Mouse (Mus musculus): ENCODE measurements around the gene Gm28053. TPM values are rescaled to one million over a fixed set of nuclear protein-coding genes. Genes with fewer than 3 reads are reported as not detected.
A peak's percentile ranks its signal among the peaks of the same experiment; 100 is the strongest.

Gene Gm28053
- polyA plus RNA-seq, 1 experiment from 2014 or later: 0.59 TPM

DNA sequence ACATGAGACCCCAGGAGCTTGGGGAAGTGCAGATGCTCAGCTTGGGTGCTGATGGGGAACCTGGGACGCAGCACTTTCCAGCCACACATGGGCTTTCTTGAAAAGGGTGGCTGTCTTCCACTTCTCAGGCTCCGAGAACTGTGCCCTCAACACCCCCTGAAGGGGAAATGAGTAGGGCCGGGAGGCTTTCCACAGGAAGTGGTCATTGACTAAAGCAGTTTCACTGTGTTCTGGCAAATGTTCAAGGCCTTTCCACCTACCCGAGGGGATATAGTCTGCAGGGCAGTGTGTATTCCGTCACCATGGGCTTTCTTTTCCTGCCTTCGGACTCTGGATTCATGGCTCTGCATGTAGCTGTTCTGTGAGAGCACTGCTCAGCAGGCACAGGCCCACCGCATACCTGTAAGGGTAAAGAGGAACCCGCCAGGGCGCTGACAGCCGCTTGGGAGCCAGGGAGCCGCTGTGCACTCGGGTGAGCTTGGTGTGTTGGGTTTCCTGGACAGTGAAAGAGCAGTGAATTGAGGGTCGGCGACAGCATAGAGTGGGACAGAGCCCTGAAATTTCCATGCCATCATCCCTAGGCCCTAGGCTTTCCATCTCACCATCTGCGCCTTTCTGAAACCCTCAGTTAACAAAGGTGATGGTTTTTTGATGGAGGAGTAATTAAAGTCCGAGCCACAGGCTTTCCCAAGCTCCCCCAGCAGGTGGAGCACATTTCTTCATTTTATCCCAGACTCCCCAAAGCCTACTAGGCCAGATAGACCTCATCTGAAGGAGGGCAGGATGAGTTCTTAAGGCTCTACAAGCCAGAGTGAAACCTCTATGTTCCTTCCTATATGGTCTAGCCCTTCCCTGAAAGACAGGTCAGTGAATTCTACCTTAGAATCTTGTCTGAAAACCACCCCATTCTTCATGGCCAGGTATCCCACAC is 27.8 kb downstream of the Gm28053 start, which contains the start of gene Gimap5:
Gene Gimap5, plus strand, starts transcription at position 239 of the 931 bp plus-strand sequence.
- Histone ChIP-seq H3K9me3 (ENCODE audit: control insufficient read depth, low read length) (no peaks in the 10 kb centered on the region), H3K27ac (replicated peaks) (peak within 1 kb of the TSS; percentile 71), H3K9ac (ENCODE audit: low read length) (no peak within 1 kb of the TSS), H3K4me2 (replicated peaks; ENCODE audit: low read depth) (peak within 1 kb of the TSS; percentile 4; the same call in 1 of the 2 replicates), H3K4me3 (ENCODE audit: low read depth, low read length) (no peak within 1 kb of the TSS), H3K27me3 (ENCODE audit: control insufficient read depth, insufficient read depth, low read length) (no peaks in the 10 kb centered on the region), H3K36me3 (ENCODE audit: control insufficient read depth, insufficient read depth, low read length) (no peaks in the 10 kb centered on the region), H3K4me1 (replicated peaks; ENCODE audit: control insufficient read depth, insufficient read depth) (peaks cover under 1% of the 10 kb centered on the region; the same call in 1 of the 2 replicates)
- no peak for ATAC-seq (ENCODE audit: low FRiP score, low TSS enrichment)
- peak; percentile 55 for DNase-seq (ENCODE audit: low spot score)
- 54% methylated on average over 16 of the region's 16 CpGs for WGBS
- peak; percentile 78 for TF ChIP-seq CTCF (IDR thresholded peaks at IDR 0.05; ENCODE audit: low read depth)
- no peak for TF ChIP-seq EP300 (optimal IDR thresholded peaks at IDR 0.05)

DNA sequence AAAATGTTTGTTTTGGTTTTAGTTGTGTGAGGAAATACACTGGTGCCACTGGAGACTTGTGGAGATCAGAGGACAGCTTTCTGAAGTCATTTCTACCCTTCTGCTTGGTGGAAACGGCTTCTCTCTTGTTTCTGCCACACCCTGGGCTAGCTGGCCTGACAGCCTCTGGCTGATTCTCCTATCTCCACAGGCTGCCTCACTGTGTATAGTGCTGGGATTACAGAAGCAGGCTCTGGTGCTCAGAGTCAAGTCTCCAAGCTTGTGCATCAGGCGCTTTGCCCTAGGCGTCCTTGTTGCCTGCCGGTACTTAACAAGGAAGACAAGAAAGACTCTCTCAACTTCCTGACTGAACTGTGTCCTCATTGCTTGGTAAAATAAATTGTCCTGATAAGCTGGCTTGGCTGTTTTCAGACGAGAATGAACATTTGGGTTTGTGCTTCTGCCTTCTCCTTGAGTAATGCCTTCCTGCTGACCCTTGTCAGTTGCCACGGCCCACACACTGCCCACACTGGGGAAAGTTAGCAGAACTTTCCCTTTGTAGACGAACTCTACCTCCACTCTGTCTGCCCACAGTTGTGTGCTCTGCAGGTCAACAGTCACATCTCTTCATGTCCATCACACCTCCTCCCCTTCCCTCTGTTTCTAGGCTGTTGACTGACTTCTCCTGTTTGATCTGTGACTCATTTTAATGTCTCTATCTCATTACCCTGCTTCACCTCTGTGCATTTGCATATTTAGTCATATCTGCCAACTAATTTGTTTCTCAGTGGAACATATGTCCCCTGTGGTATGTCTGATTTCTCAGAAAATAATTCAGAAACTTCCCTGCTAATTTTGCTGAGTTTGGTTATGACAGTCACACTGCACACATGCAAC is 28.9 kb downstream of the Gm28053 start:
- Histone ChIP-seq H3K4me3 (ENCODE audit: low read depth, low read length) (no peak overlapping the region), H3K36me3 (ENCODE audit: control insufficient read depth, insufficient read depth, low read length) (no peaks in the 10 kb centered on the region), H3K27ac (replicated peaks) (peak overlapping the region; percentile 71), H3K4me2 (replicated peaks; ENCODE audit: low read depth) (peak overlapping the region; percentile 4), H3K4me1 (replicated peaks; ENCODE audit: control insufficient read depth, insufficient read depth) (no peaks in the 10 kb centered on the region; the same call in 1 of the 2 replicates), H3K27me3 (ENCODE audit: control insufficient read depth, insufficient read depth, low read length) (no peaks in the 10 kb centered on the region), H3K9me3 (ENCODE audit: control insufficient read depth, low read length) (no peaks in the 10 kb centered on the region), H3K9ac (ENCODE audit: low read length) (no peak overlapping the region)
- ATAC-seq (ENCODE audit: low FRiP score, low TSS enrichment) (peak; percentile 50), DNase-seq (ENCODE audit: low spot score) (no peak)
- WGBS: 35% methylated on average over 7 of the region's 7 CpGs
- TF ChIP-seq CTCF (IDR thresholded peaks at IDR 0.05; ENCODE audit: low read depth) (no peak), EP300 (optimal IDR thresholded peaks at IDR 0.05) (no peak)

DNA sequence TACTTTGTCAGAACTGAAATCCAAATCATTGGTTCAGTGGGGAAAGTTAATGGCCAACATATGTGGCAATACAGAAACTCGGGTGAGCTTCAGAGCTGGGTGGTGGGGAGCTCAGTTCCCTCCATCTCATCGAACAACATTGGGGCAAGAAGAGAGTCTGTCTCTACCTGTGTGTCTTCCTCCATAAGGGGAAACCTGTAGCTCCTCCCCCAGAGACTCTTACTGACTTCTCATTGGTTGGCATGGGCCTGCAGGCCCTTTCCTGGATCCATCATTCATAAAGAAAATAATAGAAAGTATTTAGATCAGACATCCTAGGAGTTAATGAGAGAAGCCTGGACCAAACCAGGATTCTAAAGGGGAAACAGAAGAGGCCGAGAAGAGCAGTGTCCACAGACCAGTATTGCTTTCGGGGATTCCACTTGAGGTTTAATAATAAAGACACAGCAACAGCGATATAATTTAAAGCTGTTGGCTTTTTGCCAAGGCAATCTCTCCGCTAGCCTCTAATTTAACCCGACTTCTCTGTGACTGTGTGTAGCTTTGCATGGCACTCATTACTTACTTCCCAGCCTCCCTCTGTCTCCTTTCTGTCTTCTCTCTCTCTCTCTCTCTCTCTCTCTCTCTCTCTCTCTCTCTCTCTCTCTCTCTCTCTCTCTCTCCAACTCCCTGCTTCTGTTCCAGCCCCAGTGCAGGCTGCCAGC is 45.3 kb downstream of the Gm28053 start:
- H3K27ac ChIP-seq (replicated peaks): no peak overlapping the region
- H3K27me3 ChIP-seq (ENCODE audit: control insufficient read depth, insufficient read depth, low read length): no peaks in the 10 kb centered on the region
- H3K9me3 ChIP-seq (ENCODE audit: control insufficient read depth, low read length): no peaks in the 10 kb centered on the region
- no peak overlapping the region for H3K4me3 ChIP-seq (ENCODE audit: low read depth, low read length)
- 58% methylated on average over 7 of the region's 7 CpGs for WGBS
- ATAC-seq (ENCODE audit: low FRiP score, low TSS enrichment) (no peak), DNase-seq (ENCODE audit: low spot score) (no peak)
- TF ChIP-seq EP300 (optimal IDR thresholded peaks at IDR 0.05) (no peak), CTCF (IDR thresholded peaks at IDR 0.05; ENCODE audit: low read depth) (no peak)
- no peak overlapping the region for H3K9ac ChIP-seq (ENCODE audit: low read length)
- H3K36me3 ChIP-seq (ENCODE audit: control insufficient read depth, insufficient read depth, low read length): no peaks in the 10 kb centered on the region
- H3K4me1 ChIP-seq (replicated peaks; ENCODE audit: control insufficient read depth, insufficient read depth): no peaks in the 10 kb centered on the region
- no peak overlapping the region for H3K4me2 ChIP-seq (replicated peaks; ENCODE audit: low read depth)

DNA sequence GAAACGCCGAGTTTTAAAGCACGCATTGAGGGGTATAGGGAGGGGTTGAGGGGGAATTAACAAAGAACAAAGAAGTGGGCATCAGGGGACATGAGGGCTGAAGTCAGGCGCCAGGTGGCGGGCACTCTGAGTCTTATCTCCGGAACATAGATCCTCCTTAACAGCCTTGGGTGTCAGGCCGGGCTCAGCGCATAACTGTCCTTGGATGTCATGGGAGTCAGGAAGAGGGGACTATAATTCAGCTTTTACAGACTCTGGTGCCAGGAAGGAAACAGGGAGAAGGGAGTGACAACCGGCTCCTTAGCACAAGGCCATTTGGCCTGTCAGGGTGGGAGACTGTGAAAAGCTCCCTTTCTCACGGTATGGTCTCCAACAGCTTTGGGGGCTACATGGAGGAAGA is 46.1 kb downstream of the Gm28053 start:
- no peak overlapping the region for H3K4me2 ChIP-seq (replicated peaks; ENCODE audit: low read depth)
- no peak for TF ChIP-seq CTCF (IDR thresholded peaks at IDR 0.05; ENCODE audit: low read depth)
- no peak for TF ChIP-seq EP300 (optimal IDR thresholded peaks at IDR 0.05)
- 95% methylated on average over 10 of the region's 10 CpGs for WGBS
- H3K9ac ChIP-seq (ENCODE audit: low read length): no peak overlapping the region
- DNase-seq (ENCODE audit: low spot score) (no peak), ATAC-seq (ENCODE audit: low FRiP score, low TSS enrichment) (no peak)
- H3K27me3 ChIP-seq (ENCODE audit: control insufficient read depth, insufficient read depth, low read length): no peaks in the 10 kb centered on the region
- no peaks in the 10 kb centered on the region for H3K4me1 ChIP-seq (replicated peaks; ENCODE audit: control insufficient read depth, insufficient read depth)
- no peak overlapping the region for H3K27ac ChIP-seq (replicated peaks)
- no peaks in the 10 kb centered on the region for H3K9me3 ChIP-seq (ENCODE audit: control insufficient read depth, low read length)
- no peaks in the 10 kb centered on the region for H3K36me3 ChIP-seq (ENCODE audit: control insufficient read depth, insufficient read depth, low read length)
- no peak overlapping the region for H3K4me3 ChIP-seq (ENCODE audit: low read depth, low read length)

DNA sequence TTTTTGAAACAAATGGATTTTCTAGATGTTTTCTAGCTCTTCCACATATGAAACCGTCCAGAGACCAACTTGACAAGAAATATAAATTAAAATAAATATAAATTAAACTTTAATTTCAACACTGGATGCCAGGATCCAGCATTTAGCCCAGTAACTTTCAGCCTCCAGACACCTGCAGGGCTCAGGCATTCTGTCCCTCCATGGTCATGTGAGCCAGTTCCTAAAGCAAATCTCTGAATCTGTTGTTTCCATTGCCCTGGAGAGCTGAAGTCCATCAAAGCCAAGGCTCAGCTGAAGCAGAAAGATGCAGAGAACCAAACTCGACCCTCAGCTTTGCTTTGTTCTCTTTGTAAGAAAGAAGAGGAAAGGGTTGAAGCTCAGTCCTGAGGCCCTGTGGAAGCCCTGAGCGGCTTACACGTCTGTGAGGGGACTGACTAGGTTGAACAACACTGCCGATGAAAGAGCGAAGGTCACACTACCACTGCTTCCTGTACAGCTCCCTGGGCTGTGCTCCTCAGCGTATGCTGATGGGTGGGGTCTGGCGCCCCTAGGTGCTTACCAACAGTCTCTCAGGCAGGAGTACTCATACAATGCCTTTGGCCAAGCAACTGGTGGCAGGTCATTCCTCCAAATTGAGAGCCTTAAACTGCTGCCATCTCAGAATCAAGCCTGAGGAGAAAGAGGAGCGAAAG is 49.9 kb downstream of the Gm28053 start:
- Histone ChIP-seq H3K4me1 (replicated peaks; ENCODE audit: control insufficient read depth, insufficient read depth) (no peaks in the 10 kb centered on the region), H3K27ac (replicated peaks) (no peak overlapping the region), H3K4me2 (replicated peaks; ENCODE audit: low read depth) (no peak overlapping the region), H3K36me3 (ENCODE audit: control insufficient read depth, insufficient read depth, low read length) (no peaks in the 10 kb centered on the region), H3K9ac (ENCODE audit: low read length) (no peak overlapping the region), H3K27me3 (ENCODE audit: control insufficient read depth, insufficient read depth, low read length) (no peaks in the 10 kb centered on the region), H3K9me3 (ENCODE audit: control insufficient read depth, low read length) (no peaks in the 10 kb centered on the region), H3K4me3 (ENCODE audit: low read depth, low read length) (no peak overlapping the region)
- TF ChIP-seq EP300 (optimal IDR thresholded peaks at IDR 0.05): no peak
- WGBS: 67% methylated on average over 9 of the region's 9 CpGs
- ATAC-seq (ENCODE audit: low FRiP score, low TSS enrichment) (no peak), DNase-seq (ENCODE audit: low spot score) (no peak)

Data from stomach, postnatal 0 days (tissue).